Mouse (Mus musculus) stomach, embryonic 15.5 days (tissue): ENCODE results near the gene AU040320. TPM values are rescaled to one million over a fixed set of nuclear protein-coding genes. Genes with fewer than 3 reads are reported as not detected.

Experiments
- ATAC-seq: fragments of 200-750 bp; cut with Nextera tagmentation; 2 replicates; pipeline ENCODE4 v1.8.0; 2017; ENCODE audit warnings: low read depth, moderate number of reproducible peaks, moderate TSS enrichment; ENCODE audit not compliant: insufficient read depth, low FRiP score
- H3K27ac ChIP-seq: fragments of 300-500 bp; sonication (generic); 2 replicates; pipeline ENCODE4 v1.5.1; 2015; ENCODE audit warnings: mild to moderate bottlenecking, inconsistent platforms
- H3K27me3 ChIP-seq: fragments of 300-500 bp; sonication (generic); replicated peaks from 2 replicates; pipeline ENCODE4 v1.6.1; 2015; ENCODE audit warnings: inconsistent platforms
- H3K36me3 ChIP-seq: fragments of 300-500 bp; sonication (generic); 2 replicates; pipeline ENCODE4 v1.6.1; 2015; ENCODE audit warnings: inconsistent platforms
- H3K4me1 ChIP-seq: fragments of 300-500 bp; sonication (generic); 2 replicates; pipeline ENCODE4 v1.6.1; 2015; ENCODE audit warnings: inconsistent platforms
- H3K4me2 ChIP-seq: fragments of 300-500 bp; sonication (generic); 2 replicates; pipeline ENCODE4 v1.6.1; 2015; ENCODE audit warnings: mild to moderate bottlenecking, inconsistent platforms
- H3K4me3 ChIP-seq: fragments of 300-500 bp; sonication (generic); replicated peaks from 2 replicates; pipeline ENCODE4 v1.5.1; 2015; ENCODE audit warnings: inconsistent platforms
- H3K9ac ChIP-seq: fragments of 300-500 bp; sonication (generic); 2 replicates; pipeline ENCODE4 v1.6.1; 2015; ENCODE audit warnings: inconsistent platforms
- H3K9me3 ChIP-seq: fragments of 300-500 bp; sonication (generic); 2 replicates; pipeline ENCODE4 v1.6.1; 2016; ENCODE audit warnings: inconsistent platforms
- WGBS: fragments of 180-500 bp; shearing (Covaris S2); methylation state at CpG from one replicate; pipeline ENCODE4 v1.1.7; 2015; 5-methylcytosine and 5-hydroxymethylcytosine counted together
- polyA plus RNA-seq: library from polyadenylated mRNA; unstranded; fragments of >200 nt; fragmentation: Nextera tagmentation; extraction: Ambion mirVana; gene quantifications from 2 replicates; pipeline ENCODE4 v1.2.1, GENCODE M21; 2015

The AU040320 gene
- polyA plus RNA-seq, 1 experiment from 2014 or later: 20.2 TPM

- ATAC-seq: no peak
- WGBS: 55% methylated on average over 10 of the region's 10 CpGs
Measured at GRCm38 (mm10) chr4:126751556-126752023, 1.8 kb upstream of the AU040320 start.

DNA sequence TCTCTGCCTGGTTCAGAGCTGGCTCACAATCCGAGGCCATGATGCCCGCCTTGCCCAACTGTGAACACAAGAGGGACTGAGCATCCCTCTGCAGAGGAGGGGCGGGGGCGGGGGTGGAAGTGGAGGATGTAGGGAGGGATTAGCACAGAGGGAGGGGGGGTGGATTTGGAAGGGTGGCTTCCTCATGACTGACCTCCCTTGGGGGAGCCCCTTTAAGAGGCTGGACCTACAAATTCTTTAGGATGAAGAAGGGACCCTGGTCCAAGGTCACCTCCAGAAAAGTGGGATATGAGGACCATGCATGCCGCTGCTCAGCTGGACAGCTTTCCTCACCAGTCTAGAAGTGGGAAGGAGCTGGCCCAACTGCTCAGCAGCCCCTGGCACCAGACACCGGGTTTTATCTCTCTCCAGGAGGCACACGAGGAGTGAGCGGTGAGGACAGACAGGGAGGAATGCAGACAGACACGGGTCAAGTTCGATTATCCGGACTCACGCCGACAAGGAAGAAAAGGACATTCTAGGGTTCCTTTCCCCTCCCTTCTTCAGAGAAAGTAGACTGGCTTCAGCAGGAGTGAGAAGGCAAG, 1.2 kb upstream of the AU040320 start:
- no peak overlapping the region for H3K27ac ChIP-seq
- H3K27me3 ChIP-seq: no peaks in the 10 kb centered on the region
- H3K4me2 ChIP-seq: peak overlapping the region; percentile 98
- peak overlapping the region; percentile 79 for H3K4me3 ChIP-seq
- ATAC-seq: no peak
- peaks cover 33% of the 10 kb centered on the region for H3K4me1 ChIP-seq
- peaks cover 10% of the 10 kb centered on the region for H3K36me3 ChIP-seq
- 13% methylated on average over 13 of the region's 13 CpGs for WGBS
- no peaks in the 10 kb centered on the region for H3K9me3 ChIP-seq
- peak overlapping the region; percentile 86; the same call in 1 of the 2 replicates for H3K9ac ChIP-seq

More at GRCm38 (mm10) chr4:126751556-126752023, 1.8 kb upstream of the AU040320 start:
- no peaks in the 10 kb centered on the region for H3K27me3 ChIP-seq
- no peaks in the 10 kb centered on the region for H3K9me3 ChIP-seq
- peaks cover 33% of the 10 kb centered on the region for H3K4me1 ChIP-seq
- peak overlapping the region; percentile 79 for H3K4me3 ChIP-seq
- peak overlapping the region; percentile 98 for H3K4me2 ChIP-seq
- H3K27ac ChIP-seq: no peak overlapping the region
- H3K36me3 ChIP-seq: peaks cover 14% of the 10 kb centered on the region
- no peak overlapping the region for H3K9ac ChIP-seq

DNA sequence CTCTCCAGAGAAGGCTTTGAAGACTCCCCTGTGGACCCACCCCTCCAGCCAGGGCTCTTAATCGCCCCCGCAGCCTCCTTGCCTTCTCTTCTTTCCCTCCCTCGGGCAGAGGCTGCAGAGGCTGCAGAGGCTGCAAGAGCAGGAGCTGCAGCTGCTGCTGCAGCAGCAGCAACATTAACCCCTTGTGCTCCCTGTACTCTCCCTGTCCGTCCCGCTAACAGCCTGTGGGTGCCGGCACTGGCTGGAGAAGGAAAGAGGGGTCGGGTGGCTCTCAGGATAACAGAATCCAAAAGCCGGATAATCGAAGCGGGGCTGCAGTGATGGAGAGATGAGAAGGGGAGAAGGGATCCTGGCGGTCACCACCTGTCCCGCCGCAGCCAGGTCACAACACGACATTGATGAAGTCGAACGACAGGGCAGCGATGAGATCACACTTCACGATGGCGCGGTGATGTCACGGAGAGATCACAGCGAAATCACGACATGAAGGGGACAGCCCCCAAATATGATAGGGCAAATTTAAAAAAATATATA, 669 bp upstream of the AU040320 start:
- Histone ChIP-seq H3K4me1 (peaks cover 33% of the 10 kb centered on the region), H3K4me2 (peak overlapping the region; percentile 98), H3K4me3 (peak overlapping the region; percentile 79), H3K9ac (peak overlapping the region; percentile 86), H3K9me3 (no peaks in the 10 kb centered on the region), H3K36me3 (peaks cover 7% of the 10 kb centered on the region), H3K27ac (0 out of 2 replicates have a peak overlapping the region, but pooled peaks have one; percentile 33), H3K27me3 (no peaks in the 10 kb centered on the region)
- ATAC-seq: no peak
- 0% methylated on average over 23 of the region's 23 CpGs for WGBS

- Histone ChIP-seq H3K9ac (peak overlapping the region; percentile 73), H3K27me3 (no peaks in the 10 kb centered on the region), H3K9me3 (no peaks in the 10 kb centered on the region), H3K4me3 (peak overlapping the region; percentile 79), H3K4me1 (peaks cover 33% of the 10 kb centered on the region), H3K27ac (peak overlapping the region; percentile 98), H3K4me2 (peak overlapping the region; percentile 98), H3K36me3 (peaks cover 4% of the 10 kb centered on the region; the same call in 1 of the 2 replicates)
- under 1% methylated on average over 12 of the region's 12 CpGs for WGBS
- no peak for ATAC-seq
Measured at GRCm38 (mm10) chr4:126754231-126754611, 877 bp downstream of the AU040320 start.

GRCm38 (mm10) chr4:126754736-126755374, 1.5 kb downstream of the AU040320 start:
- no peak overlapping the region for H3K9ac ChIP-seq
- ATAC-seq: no peak

GRCm38 (mm10) chr4:126756766-126757165, 3.4 kb downstream of the AU040320 start:
- WGBS: 72% methylated on average over 4 of the region's 4 CpGs
- Histone ChIP-seq H3K4me3 (no peak overlapping the region), H3K9ac (no peak overlapping the region), H3K9me3 (no peaks in the 10 kb centered on the region), H3K27me3 (no peaks in the 10 kb centered on the region), H3K27ac (no peak overlapping the region), H3K36me3 (peaks cover 18% of the 10 kb centered on the region), H3K4me2 (no peak overlapping the region), H3K4me1 (peaks cover 13% of the 10 kb centered on the region)
- no peak for ATAC-seq

More at GRCm38 (mm10) chr4:126754736-126755374, 1.5 kb downstream of the AU040320 start:
- no peaks in the 10 kb centered on the region for H3K9me3 ChIP-seq
- H3K27ac ChIP-seq: peak overlapping the region; percentile 98; the same call in 1 of the 2 replicates
- H3K4me2 ChIP-seq: peak overlapping the region; percentile 98
- peaks cover 10% of the 10 kb centered on the region; the same call in 1 of the 2 replicates for H3K36me3 ChIP-seq
- WGBS: 29% methylated on average over 12 of the region's 12 CpGs
- H3K4me3 ChIP-seq: peak overlapping the region; percentile 79; the same call in 1 of the 2 replicates
- H3K27me3 ChIP-seq: no peaks in the 10 kb centered on the region
- peaks cover 28% of the 10 kb centered on the region for H3K4me1 ChIP-seq

- WGBS: 81% methylated on average over 5 of the region's 5 CpGs
- H3K9me3 ChIP-seq: no peaks in the 10 kb centered on the region
- H3K4me2 ChIP-seq: no peak overlapping the region
- peaks cover 7% of the 10 kb centered on the region; the same call in 1 of the 2 replicates for H3K4me1 ChIP-seq
- H3K4me3 ChIP-seq: no peak overlapping the region
- H3K36me3 ChIP-seq: peaks cover 18% of the 10 kb centered on the region
- H3K9ac ChIP-seq: no peak overlapping the region
- H3K27ac ChIP-seq: no peak overlapping the region
- H3K27me3 ChIP-seq: no peaks in the 10 kb centered on the region
- no peak for ATAC-seq
Measured at GRCm38 (mm10) chr4:126758299-126758698, 5.0 kb downstream of the AU040320 start.

- WGBS: 70% methylated on average over 2 of the region's 2 CpGs
- H3K4me2 ChIP-seq: no peak overlapping the region
- no peaks in the 10 kb centered on the region for H3K27me3 ChIP-seq
- peaks cover 7% of the 10 kb centered on the region; the same call in 1 of the 2 replicates for H3K4me1 ChIP-seq
- no peak overlapping the region for H3K4me3 ChIP-seq
- H3K9ac ChIP-seq: no peak overlapping the region
- no peak overlapping the region for H3K27ac ChIP-seq
- no peak for ATAC-seq
- H3K36me3 ChIP-seq: peaks cover 18% of the 10 kb centered on the region
- no peaks in the 10 kb centered on the region for H3K9me3 ChIP-seq
Measured at GRCm38 (mm10) chr4:126759435-126759834, 6.1 kb downstream of the AU040320 start.

DNA sequence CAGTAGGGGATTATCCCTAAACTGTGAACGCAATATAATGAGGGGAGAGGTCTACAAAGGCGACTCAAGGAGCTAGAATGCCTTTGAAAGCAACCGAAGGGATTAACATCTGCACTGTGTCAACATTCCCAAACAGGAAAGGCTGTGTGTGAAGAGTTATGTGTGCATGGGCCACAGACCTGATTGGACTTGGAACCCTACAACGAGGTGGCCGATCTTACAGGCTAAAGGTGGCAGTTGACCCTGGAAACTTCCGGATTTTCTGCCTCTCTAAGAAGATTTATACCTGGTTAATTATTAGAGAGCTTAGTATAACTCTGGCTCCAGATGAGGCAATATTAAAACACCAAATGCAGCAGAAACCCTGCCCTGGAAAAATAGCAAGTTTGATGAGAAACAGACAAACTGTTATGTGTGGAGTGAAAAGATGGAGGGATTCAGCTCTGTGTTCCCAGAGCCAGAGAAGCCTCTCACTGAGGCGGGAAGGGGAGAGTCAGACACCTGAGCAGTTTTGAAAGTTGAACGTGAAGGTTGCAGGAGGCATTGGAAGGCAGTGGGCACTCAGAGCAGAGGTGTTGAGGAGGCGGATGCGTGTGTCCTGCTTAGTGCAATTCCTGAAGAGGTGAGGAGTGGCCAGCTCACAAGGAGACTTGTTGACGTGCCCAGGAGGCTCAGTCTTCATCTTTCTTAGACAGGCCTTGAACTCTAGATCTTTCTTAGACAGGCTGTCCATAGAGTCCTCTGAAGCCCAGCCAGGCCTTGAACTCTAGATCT, 9.4 kb downstream of the AU040320 start:
- no peak overlapping the region for H3K4me3 ChIP-seq
- H3K4me2 ChIP-seq: no peak overlapping the region
- 60% methylated on average over 11 of the region's 11 CpGs for WGBS

GRCm38 (mm10) chr4:126763483-126763882, 10.1 kb downstream of the AU040320 start:
- H3K4me2 ChIP-seq: no peak overlapping the region
- no peak for ATAC-seq
- H3K4me1 ChIP-seq: no peaks in the 10 kb centered on the region
- H3K27me3 ChIP-seq: no peaks in the 10 kb centered on the region
- peaks cover 14% of the 10 kb centered on the region for H3K36me3 ChIP-seq
- no peak overlapping the region for H3K9ac ChIP-seq
- 0 out of 2 replicates have a peak overlapping the region, but pooled peaks have one; percentile 17 for H3K27ac ChIP-seq
- H3K9me3 ChIP-seq: no peaks in the 10 kb centered on the region
- 83% methylated on average over 2 of the region's 2 CpGs for WGBS
- no peak overlapping the region for H3K4me3 ChIP-seq

More for the DNA sequence above, 9.4 kb downstream of the AU040320 start:
- Histone ChIP-seq H3K27me3 (no peaks in the 10 kb centered on the region), H3K27ac (peak overlapping the region; percentile 17), H3K36me3 (peaks cover 18% of the 10 kb centered on the region), H3K4me1 (no peaks in the 10 kb centered on the region), H3K9ac (no peak overlapping the region), H3K9me3 (no peaks in the 10 kb centered on the region)
- peak; percentile 88 for ATAC-seq

GRCm38 (mm10) chr4:126769800-126770563, 16.6 kb downstream of the AU040320 start:
- H3K27ac ChIP-seq: no peak overlapping the region
- 78% methylated on average over 9 of the region's 9 CpGs for WGBS
- no peak overlapping the region for H3K4me2 ChIP-seq
- H3K36me3 ChIP-seq: no peaks in the 10 kb centered on the region
- no peaks in the 10 kb centered on the region for H3K27me3 ChIP-seq
- H3K4me3 ChIP-seq: no peak overlapping the region
- no peak for ATAC-seq
- no peak overlapping the region for H3K9ac ChIP-seq
- H3K4me1 ChIP-seq: no peaks in the 10 kb centered on the region
- H3K9me3 ChIP-seq: no peaks in the 10 kb centered on the region
